Mouse (Mus musculus) MN1 (cell line): ENCODE results near the gene Sapcd2.
A peak's percentile ranks its signal among the peaks of the same experiment; 100 is the strongest.
"Not testable (repeated sequence)": the region's sequence is repeated elsewhere in the genome, so short reads cannot be mapped to it uniquely, and the experiment has no call there.

Experiments used
- DNase-seq: peaks from one replicate; pipeline ENCODE4 v3.0.0-alpha.2; 2016; ENCODE audit warnings: low spot score

Sapcd2 gene

DNA sequence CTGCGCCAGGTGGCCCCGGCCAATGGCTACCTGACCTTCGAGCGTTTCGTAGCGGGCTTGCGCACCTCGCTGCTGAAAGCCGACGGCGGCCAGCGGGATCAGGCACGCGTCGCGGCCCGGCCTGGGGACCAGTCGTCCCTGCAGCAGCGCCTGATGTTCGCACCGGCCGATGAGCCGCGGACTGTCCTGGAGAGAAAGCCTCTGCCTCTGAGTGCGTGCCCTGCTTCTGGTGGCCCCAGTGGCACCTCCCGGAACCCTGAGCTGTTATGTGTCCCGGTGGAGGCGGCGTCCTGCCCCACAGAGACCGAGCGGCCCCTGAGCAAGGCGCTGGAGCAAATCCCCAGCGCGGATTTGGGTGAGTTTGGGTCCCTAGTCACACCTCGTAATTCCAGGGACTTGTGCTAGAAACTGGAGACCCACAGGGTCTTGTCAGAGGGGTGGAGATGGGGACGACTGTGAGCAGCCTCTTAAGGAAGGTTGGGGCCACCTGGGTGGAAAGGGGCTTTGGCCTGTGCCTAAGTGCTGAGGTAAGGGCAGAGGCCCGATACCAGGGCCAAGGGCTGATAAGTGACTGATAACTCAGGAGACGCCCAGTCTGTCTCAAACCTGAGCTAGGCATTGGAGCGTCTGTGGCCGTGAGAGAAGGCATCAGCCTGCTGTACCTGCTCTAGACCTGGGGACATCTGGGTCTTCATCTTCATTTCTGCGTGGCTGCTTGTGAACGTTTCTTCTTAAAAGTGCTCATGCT lies 697 bp downstream of the Sapcd2 start:
- no peak for DNase-seq

DNA sequence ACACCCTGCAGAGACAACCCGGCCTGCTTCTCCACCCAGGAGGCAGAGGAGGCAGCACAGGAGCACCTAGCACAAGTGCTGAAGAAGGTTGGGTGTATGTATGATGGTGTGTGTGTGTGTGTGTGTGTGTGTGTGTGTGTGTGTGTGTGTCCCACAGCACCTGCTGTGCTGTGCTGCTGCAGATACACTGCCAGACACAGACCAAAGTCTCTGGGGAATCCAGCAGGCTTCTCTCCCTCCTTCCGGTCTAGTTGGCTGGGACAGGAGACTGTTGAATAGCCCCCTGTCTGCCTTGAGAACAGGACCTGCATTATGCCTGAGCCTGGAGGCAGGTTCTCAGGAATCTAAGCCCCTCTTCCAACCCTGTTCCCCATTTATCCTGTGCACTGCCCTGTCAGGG lies 1.3 kb downstream of the Sapcd2 start:
- DNase-seq, result peak; percentile 68

DNA sequence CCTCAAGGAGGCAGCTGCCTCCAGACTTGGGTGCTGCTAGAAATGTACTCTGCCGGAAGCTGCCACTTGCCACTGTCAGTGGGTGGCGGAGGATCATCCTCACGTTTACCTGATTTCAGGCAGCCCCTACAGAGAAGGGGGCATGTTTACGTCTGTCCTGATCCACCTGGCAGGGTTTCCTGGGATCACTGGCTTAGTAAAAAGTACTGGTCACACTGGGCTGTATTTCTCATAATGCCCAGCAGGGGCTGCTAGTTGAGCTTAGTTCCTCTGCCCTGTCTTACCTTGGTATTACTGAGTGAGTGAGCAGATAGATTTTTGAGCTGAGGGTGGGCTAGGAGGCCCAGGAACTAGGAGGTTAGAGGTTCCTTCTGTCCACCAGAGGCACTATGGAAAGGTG lies 4.5 kb downstream of the Sapcd2 start:
- peak; percentile 70 for DNase-seq

DNA sequence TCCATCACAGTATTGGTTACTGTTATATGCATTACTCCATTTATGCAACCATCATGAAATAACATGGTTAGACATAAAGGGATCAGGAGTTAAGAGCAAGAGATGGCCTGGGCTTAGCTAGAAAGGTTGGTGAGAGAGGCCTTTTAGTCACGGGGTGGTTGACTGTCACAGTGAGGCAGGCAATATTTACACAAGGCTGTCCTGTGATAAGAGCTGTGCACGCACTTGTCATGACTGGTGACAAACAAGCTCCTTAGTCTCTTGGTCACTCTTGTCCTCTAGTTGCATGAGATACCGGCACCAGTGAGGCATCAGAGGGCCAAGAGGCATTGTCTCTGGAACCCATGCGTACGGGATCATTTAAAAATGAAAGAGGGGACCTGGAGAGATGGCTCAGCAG lies 12.4 kb downstream of the Sapcd2 start:
- no peak for DNase-seq

DNA sequence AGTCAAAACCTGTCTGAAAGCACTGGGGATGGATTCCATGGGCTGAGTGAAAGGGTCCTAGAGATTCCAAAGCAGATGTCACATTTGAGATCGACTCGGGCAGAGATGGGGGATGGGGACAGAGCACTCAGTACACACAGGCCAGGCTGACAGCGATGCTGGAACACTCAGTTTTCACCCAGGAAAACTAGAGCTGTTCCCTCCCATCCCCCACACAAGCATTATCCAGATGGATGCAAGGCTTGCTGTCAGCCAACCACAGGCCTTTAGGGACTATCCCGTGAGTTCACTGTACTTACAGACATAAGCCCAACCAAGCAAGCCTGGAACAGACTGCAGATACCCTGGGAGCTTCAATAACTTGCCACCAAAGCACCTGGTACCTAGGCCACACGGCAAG lies 19.1 kb downstream of the Sapcd2 start:
- DNase-seq, result peak; percentile 45

DNA sequence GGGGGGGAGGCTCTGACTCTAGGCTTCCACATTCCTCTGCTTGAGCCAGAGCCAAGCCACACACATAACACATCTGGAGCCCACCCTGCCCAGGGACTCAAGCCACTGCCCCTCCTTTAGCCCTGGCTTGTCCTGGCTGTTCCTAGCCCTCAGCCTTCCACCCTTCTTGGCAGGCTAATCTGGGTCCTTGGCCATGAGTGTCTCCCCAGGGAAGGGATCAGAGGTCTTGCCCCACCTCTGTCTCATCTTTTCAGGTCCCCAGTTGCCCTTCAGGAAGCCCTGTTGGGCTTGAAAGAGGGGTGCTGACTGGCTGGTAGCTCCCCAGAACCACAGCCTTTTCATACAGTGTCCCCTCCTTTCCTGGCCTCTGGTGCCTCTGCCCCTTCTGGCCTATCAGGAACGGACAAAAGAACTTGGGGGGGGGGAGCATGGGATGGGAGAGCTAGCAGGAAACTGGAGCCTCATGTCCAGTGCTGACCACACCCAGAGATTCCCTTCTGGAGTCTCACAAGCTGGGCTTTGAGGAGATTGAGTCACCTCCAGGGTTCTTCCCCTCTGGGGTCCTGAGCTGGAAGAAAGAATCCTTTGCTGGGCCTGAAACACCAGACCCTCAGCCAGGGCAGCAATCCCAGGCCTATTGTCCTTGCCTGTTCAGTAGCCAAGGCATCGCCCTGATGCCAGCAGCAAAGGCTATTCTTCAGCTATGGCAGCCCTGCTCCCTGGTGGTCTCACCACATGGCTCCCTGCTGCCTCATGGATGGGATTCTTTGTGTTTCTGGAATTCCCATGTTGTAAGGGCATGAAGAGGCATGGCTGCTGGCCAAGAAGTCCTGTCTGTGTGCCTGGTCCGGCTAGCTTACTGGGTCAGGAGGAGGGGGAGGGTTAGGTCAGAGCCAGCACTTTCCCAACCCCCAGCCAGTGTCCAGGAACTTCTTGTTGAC lies 22.4 kb downstream of the Sapcd2 start:
- peak; percentile 49 for DNase-seq

DNA sequence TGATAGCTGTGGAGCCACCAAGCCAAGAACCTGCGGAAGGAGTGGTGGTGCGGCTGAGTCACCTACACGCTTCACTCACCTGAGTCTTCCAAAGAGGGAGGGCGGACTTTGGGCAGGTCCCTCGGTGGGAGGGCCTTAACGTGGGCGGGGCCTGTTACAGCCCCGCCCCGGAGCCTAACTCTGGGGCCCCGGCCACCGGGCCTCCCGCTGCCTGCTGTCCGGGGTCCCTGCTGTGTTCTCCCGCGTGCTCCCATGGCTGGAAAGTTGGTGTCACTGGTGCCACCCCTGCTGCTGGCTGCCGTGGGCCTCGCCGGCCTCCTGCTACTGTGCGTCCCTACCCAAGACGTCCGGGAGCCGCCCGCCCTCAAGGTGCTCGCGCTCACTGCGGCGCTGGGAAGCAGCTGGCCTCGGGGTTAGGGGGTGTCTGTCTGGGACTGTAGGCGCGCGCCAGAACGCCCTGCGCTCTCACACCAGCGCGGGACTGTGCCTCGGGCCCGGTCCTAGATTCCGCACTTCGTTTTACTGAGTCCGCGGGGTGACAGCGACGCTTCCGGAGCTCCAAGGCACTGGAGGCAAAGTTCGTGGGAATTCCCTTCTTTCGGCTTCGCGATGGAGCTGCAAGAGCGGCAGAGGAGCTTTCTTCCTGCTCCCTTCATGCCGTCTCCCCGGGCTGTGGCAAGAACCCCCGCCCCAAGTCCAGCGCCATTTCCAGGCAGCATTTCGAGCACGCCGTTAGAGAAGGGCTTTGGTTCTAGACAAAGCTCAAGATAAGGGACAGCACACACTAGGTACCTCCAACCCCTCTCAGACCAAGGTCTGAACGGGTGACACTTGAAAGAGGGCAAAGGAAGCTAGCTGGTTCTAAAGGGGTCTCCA lies 23.8 kb downstream of the Sapcd2 start, which contains the start of gene Entpd2:
TSS of gene Entpd2 (plus strand) at position 154 of the 876 bp plus-strand sequence.
- peak; percentile 30 for DNase-seq

DNA sequence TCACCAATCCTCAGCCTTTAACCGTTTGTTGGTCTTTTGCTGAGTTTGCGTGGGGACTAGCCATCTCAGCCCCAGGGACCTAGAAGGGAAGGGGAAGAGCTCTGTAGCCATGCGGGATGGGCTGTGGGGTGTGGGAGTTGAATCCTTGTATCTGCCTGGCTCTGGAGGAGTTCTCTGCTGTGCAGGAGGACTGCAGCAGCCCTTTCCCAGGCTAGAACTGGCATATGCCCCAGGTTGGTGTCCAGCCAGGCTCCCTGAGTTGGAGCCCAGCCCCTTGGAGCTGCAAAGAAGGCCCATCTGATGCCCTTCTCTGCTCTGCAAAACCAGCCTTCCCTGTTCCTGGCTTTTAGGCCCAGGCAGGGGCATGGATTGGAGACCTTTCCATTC lies 24.5 kb downstream of the Sapcd2 start:
- DNase-seq, result no peak

DNA sequence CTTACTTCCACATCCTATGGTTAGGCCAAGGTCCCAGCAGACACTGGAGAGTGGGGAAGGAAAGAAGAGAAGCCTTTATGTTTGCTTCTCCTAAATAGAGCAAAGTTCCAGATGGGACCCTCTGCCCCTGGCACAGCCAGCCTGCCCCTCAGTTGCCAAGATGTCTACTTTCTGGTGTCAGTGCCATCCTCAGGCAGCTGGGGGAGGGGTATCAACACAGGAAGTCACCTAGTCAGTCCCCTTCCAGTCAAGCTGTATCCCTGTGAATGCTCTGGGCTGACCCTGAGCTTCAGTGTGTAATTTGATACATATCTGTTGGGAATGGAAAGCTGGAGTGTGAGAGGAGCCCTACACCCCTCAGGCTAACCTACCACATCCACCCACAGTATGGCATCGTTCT lies 24.9 kb downstream of the Sapcd2 start:
- DNase-seq, result no peak

DNA sequence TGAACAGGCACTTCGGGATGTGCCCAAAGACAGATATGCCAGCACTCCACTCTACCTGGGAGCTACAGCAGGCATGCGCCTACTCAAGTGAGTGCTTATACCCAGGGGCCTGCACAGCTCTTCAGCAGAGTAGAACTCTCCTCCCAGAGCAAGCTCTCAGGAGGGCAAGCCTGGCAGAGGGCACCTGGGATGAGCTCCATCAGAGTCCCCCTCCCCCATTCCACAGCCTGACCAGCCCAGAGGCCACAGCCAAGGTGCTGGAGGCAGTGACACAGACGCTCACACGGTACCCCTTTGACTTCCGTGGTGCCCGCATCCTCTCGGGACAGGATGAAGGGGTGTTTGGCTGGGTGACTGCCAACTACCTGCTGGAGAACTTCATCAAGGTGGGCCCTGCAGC lies 25.9 kb downstream of the Sapcd2 start:
- DNase-seq, result no peak

DNA sequence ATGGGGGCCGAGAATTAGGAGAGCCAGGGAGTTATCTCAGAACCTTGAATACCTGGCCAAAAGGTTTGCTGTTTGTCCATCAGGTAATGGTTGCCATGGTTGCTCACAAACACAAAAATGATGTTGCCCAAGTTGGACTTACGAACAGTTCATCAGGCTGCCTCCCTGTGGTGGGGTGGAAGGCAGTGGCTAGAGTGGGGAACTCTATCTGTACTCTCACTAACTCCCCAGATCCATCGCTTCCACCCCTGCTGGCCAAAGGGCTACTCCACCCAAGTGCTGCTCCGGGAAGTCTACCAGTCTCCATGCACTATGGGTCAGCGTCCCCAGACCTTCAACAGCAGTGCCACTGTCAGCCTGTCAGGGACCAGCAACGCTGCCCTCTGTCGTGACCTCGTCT lies 26.9 kb downstream of the Sapcd2 start, which contains the start of gene Npdc1:
TSS of gene Npdc1 (plus strand) at position 301 of the 400 bp plus-strand sequence.
- DNase-seq, result no peak

DNA sequence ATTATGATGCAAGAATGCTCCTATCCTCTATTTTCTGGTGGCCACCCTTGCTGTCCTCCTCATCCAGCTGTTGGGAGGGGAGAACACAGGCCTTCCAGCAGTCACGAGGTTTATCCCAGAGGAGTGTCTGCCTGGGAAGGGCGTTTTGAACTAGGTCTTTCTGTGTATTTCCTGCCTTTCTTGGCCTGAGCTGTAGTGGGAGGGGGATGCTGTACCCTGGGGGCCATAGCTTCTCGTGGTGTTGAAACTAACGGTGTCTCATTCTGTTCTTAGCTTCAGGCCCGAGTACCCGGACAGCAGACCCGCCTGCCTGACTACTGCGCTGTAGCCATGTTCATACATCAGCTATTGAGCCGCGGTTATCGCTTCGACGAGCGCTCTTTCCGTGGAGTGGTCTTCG lies 28.2 kb downstream of the Sapcd2 start:
- no peak for DNase-seq

DNA sequence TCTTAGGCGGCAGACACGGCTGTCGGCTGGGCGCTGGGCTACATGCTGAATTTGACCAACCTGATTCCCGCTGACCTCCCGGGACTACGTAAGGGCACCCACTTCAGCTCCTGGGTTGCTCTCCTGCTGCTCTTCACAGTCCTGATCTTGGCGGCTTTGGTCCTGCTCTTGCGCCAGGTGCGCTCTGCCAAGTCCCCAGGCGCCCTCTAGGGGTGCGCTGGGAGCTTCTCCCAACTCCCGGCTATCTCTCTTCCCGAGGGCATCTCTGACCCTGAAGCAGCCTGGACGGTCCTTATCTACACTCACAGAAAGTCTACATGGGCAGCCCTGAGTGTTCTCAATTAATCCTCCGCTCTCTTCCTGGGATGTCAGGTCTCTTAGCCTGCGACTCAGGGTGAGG lies 28.6 kb downstream of the Sapcd2 start:
- DNase-seq, result peak; percentile 70

DNA sequence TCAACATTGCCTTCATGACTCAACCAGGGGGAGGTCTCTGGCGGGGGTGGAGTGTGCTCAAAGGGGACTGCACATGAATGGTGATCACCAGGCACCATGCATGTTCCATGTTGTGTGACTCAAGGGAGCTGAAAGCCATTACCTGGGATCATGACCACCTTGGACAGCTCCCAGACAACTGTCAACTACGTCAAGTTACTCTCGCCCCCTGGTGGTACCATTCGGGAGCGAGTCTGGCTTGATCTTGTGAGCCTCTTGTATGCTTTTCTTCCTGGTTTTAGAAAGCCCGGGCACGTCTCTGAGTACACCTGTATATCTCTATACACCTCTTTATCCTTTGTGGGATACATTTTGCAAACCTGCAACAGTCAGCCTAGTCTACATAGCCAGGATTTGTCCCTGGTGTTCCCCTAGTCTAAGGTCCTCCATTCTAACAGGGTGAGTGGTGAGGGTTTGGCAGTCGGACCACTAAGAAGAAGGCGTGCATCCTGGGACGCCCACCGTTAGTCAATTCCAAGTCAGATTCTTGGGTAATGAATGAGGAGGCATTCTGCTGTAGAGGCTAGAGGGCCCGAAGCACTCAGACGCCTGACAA lies 30.4 kb downstream of the Sapcd2 start:
- peak; percentile 87 for DNase-seq

DNA sequence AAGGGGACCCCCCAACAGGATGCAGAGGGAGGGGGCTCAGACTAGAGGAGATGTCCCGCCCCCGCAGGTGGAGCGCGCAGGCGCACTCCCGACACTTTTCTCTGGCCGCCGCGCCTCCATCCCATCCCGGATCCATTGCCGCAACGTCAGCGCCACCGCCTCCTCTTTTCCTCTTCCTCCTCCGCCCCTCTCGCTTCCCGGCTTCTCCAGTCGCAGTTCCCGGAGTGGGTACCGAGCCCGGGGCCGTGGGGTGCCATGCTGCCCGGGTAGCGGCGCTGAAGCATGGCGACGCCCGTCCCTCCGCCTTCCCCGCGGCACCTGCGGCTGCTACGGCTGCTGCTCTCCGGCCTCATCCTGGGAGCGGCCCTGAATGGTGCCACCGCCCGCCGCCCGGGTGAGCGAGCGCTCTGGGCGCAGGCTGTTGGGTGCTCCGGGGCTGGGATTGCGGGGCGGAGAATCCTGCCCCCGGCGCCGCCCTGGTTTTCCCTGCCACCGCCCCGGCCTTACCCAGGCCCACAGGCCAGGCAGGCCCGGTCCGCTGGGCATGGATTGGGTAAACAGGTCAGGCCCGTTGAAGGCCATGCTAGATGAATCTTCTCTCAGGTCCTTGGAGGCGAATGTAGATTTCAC lies 31.0 kb downstream of the Sapcd2 start:
- peak; percentile 77 for DNase-seq

DNA sequence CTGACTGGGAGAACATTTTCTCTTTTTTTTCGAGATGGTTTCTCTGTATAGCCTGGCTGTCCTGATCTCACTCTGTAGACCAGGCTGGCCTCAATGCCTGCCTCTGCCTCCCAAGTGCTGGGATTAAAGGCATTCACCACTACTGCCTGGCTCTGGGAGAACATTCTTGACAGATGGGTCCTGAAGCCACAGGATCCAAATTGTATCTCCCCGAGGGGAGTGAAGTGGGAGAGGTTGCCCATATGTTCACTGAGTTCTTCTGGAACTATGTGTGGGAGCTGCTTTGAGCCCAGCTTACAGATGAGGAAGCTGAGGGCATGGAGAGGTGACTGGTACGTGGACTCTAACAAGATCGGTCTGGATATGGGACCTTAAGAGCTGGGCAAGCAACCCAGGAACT lies 31.9 kb downstream of the Sapcd2 start:
- no peak for DNase-seq

DNA sequence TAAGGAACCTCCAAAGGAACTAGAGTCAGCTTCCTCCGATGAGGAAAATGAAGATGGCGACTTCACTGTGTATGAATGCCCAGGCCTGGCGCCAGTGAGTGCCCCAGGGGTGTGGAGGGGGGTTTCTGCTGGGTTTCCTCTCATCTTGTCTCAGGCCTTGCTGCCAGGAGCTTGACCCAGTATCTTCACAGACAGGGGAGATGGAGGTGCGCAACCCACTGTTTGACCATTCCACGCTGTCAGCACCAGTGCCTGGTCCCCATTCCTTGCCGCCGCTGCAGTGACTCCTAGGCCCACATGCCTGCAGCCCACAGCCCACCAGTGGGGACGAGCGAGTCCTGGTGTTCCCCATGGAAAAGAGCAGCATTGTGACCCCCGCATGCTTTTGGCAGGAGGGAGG lies 36.8 kb downstream of the Sapcd2 start:
- no peak for DNase-seq

DNA sequence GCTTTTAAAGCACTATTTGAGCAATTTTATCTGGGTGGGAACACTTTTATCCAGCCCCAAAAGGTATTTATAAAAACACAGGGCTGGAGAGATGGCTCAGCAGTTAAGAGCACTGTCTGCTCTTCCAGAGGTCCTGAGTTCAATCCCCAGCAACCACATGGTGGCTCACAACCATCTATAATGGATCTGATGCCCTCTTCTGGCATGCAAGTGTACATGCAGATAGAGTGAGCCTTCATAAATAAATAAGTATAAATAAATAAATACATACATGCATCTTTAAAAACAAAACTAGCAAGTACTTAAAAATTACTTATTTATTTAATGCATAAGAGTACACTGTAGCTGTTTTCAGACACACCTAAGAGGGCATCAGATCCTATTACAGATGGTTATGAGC lies 41.3 kb downstream of the Sapcd2 start:
- not testable (repeated sequence) for DNase-seq

DNA sequence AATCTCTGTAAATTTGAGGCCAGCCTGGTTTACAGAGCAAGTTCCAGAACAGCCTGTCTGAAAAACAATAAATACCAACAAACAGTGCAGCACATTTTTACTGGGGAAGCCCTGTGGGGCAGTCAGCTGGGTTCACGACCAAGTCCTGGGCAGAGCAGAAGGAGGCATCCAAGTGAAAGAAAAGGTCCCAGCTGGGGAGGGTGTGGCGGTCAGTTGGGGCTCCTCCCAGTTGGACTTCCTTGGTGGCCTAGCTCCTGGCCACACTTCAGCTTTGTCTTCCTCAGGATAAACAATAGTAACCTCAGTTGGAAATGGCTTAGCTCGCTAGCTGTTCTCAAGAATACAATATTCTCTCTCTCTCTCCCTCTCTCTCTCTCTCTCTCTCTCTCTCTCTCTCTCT lies 45.3 kb downstream of the Sapcd2 start:
- DNase-seq, result no peak

DNA sequence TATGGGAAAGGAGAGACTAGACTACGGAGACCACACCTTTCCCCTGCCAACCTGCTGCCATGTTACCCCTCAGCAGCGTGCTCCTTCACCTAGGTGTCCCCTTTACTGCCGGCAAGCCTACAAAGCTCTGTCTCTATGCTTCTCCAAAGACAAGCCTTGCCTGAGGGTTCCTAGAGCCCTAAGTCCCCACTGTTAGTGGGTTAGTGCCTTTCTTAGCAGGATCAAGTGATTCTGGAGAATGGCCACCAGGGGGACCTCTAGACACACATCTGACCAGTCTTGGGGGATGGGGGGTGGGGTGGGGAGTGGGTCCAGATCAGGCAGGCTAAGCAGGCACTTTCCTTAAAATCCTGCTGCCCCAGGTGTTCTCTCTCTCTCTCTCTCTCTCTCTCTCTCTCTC lies 49.8 kb downstream of the Sapcd2 start:
- peak; percentile 64 for DNase-seq
